Mouse (Mus musculus) heart, adult 18-20 months (tissue): ENCODE data around the gene Coasy. TPM values are rescaled to one million over a fixed set of nuclear protein-coding genes. Genes with fewer than 3 reads are reported as not detected.

Source experiments
- DNase-seq, 2 experiments: peaks; one replicate each; pipeline ENCODE4 v3.0.0; 2021 to 2022; ENCODE audit warnings: mixed read lengths in 1 of 2
- long read RNA-seq, 2 experiments: library from polyadenylated mRNA; stranded (forward); transcript quantifications; one replicate each; pipeline ENCODE4 v2.0.0; 2021
- total RNA-seq, 2 experiments: library from RNA; stranded (reverse); gene quantifications; 2 replicates each; pipeline ENCODE4 v1.2.3; 2021

Gene Coasy
- 10 to 100 TPM; 17.4 to 18.8 TPM for total RNA-seq
- long read RNA-seq, experiment 1, transcript Coasy-201 (10 exons, 2,138 nt): major isoform, 11 of 23 reads
- long read RNA-seq, experiment 1, transcript Coasy-202 (9 exons, 2,386 nt): minor isoform, 7 of 23 reads
- long read RNA-seq, experiment 1, partial matches to known transcripts: 3 of 23 reads
- long read RNA-seq, experiment 1, other reads (novel, unspliced or antisense): 2 of 23 reads
- long read RNA-seq, experiment 2, transcript Coasy-201 (10 exons, 2,138 nt): major isoform, 13 of 21 reads
- long read RNA-seq, experiment 2, partial matches to known transcripts: 4 of 21 reads
- long read RNA-seq, experiment 2, other reads (novel, unspliced or antisense): 2 of 21 reads

DNA sequence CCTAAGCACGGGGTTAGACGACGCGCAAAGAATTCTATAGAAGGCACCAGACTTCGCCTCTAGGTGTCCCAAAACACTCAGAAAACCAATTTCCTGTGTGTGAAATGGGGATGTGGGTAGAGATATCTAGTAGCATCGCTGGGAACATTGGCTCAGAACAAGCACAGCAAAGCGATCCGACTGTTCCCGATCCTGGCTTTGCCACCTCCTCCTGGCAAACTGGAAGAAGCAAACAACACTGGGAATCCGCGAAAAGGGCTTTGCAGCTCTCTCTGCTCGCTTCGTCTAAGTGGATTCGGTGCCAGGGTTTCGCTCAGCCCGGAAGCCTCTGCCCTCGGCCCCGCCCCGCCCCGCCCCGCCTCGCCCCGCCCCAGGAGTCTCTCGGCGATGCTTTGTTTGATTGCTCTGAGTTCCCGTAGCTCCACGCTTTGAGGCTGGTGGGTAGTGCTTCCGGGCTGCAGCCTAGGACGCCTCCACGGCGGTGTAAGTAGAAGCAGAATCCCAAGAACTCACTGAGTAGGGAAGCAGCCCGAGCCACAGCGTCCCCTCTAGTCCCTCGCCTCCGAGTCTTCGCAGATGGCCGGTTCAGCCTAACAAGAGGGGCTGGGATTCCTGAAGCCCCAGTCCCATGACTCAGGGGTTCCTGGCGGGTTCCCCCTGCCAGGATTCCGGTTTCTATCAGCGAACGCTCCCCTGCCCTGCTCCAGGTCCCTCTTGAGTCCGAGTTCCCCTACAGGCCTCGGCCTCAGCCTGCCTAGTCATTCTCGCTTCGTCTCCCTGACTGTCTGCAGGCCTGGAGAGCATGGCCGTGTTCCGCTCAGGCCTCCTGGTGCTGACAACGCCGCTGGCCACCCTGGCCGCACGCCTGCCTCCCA, at the start of gene Coasy:
Coasy (plus strand) TSS at position 358 of the 875 bp plus-strand sequence.
- peak; percentile 92 for DNase-seq

- no peak for DNase-seq
These were observed 48.4 kb upstream of the Coasy start for GRCm38 (mm10) chr11:101033856-101034500.

GRCm38 (mm10) chr11:101034614-101035327, 47.6 kb upstream of the Coasy start:
- DNase-seq: peak in 1 of 2 experiments; percentile 18

DNA sequence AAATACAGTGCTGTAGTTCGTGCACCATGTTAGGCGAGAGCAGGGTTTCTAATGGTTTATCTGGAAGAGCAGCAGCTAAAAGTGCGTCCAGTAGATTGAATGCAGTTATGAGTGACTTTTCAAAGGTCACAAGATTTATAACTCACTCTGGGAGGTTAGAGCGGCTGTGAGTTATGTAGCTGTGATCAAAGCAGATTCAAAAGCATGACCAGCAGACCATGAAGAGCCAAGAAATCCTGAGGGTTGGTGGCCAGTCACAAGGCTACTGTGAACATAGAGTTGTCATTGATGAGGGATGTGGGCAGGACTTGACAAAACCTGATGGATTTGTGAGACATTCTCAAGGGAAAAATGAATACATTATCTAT, 47.1 kb upstream of the Coasy start:
- DNase-seq: no peak

- no peak for DNase-seq
These were observed 44.6 kb upstream of the Coasy start for GRCm38 (mm10) chr11:101037795-101038194.

DNA sequence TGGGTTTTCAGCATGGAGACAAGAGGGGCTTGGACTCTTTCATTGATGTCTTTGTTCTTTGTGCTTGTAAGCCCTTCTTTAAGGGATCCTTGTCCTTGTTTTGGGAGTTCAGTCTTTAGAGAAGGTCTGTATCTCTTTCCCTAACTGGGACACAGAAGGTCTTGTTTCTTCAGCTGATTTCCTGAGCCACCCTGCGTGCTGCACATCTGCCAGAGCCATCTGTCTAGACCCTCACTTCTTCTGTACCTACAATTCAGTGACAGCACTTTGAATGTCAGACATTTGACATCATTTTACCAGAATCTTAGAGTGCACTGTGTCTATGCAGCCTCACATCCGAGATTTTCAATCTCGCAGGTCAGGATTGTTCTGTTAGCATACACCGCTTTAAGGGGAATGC, 36.5 kb upstream of the Coasy start:
- DNase-seq: no peak

DNA sequence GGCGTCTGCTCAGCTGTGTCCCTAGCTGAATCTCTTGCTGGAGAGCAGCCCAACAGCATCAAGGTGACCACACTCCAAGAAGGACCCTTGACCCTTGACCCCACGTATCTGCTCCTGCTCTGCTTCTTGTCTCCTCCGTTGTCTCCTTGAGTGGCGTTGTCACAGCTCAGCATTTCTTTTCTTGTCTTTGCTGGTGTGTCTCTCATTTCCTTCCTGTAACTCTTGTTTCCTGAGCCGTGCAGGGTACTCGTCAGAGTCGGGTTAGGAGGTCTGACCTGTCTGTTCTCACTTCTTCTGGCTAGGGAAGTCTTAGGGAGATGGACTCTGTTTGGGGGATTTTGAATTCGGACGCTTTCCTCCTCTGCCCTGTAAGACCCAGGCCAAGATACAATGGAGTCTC, 35.9 kb upstream of the Coasy start:
- DNase-seq: no peak

GRCm38 (mm10) chr11:101047502-101047901, 34.9 kb upstream of the Coasy start:
- DNase-seq: no peak

- no peak for DNase-seq
These were observed 32.0 kb upstream of the Coasy start for GRCm38 (mm10) chr11:101050359-101050758.

DNA sequence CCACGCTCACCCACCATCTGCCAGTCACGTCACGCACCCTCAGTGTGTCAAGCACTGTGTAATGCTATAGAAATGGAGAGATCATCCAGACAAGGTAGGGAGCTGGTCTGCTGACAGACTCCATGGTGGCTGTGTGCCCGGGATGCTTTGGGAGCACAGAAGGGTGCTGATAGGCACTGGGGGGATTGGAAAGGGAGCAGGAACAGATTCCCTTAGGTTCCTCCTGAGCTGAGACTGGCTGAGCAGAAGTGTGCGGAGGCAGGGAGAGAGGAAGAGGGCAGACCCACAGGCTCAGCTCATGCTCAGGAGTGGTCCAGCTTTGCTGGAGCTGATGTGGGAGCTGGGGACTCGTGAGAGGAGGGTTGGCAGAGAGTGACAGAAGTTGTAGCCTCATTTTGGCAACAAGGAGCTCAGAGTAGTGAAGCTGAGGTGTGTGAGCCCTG, 31.3 kb upstream of the Coasy start:
- no peak for DNase-seq

DNA sequence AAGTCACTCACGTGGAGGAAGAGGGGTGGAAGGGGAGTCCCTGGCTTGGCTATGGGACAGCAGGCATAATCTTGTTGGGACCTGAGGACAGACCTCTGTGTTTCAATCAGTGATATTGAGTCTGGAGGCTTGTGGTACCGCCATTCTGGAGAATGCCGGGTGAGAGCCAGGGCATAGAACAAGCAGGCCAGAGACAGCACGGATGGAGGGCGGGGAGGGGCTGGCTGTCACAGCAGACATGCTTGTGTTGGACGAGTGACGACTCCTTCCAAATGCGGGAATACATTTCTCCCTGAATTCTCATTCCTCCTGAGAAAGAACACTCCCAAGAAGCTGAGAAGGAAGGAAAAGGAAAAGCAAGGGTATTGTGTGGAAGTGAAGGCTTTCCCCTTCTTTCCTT, 30.7 kb upstream of the Coasy start:
- no peak for DNase-seq

DNA sequence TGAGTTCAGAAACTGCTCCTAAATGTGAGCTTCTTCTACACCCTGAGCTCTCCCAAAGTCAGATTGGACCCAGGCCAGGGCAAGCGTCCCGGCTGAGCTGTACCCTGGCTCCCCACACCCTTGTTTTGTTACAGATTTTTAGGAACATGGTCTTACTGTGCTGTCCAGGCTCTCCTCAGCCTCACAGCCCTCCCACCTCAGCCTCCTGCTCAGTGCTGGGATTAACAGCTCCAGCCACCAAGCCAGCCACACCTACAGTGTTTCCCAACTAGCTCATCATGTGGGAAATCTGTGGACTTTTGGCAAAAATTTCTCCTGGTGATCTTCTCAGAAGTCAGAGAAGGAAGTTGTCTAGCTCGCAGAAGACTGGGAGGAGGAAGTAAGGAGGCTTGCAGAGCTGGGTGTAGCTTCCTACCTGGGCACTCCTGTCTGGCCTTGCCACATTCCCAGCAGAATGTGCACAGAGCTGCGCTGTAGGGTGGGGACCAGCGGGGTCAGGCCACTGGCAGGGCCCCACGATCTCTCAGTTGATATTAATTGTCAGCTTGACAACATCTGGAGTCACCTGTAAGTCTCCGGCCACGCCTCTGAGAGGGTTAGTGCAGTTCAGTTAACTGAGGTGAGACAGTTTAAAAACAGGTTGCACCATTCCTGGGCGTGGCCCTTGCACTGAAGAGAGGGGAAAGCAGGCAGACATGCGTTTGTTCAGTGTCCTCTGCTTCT, 29.5 kb upstream of the Coasy start:
- DNase-seq: peak; percentile 81 to 84

DNA sequence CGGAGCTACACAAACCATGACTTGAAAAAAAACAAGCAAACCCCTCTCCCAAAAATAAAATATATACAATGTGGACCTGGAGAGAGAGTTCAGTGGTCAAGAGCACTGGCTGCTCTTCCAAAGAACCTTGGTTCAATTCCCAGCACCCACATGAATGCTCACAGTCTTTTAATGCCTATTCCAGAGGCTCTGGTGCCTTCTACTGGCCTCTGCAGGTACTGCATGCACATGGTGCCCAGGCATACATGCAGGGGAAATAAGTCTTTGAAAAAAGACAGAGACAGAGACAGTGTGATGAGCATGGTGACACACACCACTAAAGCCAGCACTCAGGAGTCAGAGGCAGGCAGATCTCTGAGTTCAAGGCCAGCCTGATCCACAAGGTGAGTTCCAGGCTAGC, 28.4 kb upstream of the Coasy start:
- no peak for DNase-seq

DNA sequence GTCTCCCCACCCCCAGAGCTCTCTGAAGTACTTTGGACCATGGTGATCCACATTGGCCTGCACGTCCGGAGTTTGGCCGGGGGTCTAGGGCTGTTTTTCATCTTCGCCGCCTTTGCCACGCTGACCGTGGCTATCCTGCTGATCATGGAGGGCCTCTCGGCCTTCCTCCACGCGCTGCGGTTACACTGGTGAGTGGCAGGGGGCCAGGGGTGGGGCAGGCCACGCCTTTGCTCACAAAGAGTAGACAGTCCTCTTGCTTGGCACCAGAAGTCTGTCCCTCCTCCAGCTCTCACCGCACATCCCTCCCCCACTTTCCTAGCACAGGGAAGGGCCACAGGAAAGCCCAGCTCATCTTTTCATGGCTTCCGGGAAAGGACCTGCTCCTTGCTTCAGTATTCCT, 26.9 kb upstream of the Coasy start:
- DNase-seq: no peak

GRCm38 (mm10) chr11:101056885-101057284, 25.5 kb upstream of the Coasy start:
- peak; percentile 74 to 84 for DNase-seq

DNA sequence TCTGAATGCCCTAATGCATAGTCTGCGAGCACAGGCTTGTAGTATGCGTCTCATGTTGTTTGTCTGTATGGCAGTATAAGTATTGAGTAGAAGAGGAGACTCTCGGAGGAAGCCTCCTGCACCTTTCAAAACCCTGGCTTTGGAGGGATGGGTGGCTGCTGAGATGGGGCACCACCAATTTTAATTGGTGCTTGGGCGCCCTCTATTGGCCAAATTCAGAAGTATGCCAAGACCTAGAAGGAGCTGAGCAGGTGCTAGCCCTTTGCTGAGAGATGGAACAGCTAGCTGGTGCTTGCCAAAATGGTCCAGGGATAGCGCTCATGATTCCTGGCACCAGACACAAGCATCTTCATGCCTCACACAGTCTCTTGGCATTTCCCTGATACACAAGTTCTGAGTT, 24.5 kb upstream of the Coasy start:
- DNase-seq: peak; percentile 91 to 96

GRCm38 (mm10) chr11:101058726-101059125, 23.6 kb upstream of the Coasy start:
- peak; percentile 68 to 87 for DNase-seq

DNA sequence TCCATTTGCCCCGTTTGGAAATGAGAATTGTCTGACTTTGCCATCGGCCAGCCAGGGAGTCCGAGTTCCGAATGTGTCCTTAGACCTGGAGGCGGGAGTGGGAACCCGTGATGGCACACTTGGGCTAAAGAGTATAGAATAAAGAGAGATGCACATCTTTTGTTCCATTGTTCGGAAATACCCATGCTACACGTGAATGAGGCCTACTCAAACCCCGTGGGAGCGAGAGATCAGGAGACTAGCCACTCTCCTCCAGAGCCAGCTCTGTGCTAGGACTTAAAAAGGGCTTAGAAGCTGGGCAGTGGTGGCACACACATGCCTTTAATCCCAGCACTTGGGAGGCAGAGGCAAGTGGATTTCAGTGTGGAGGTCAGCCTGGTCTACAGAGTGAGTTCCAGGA, 22.9 kb upstream of the Coasy start:
- DNase-seq: no peak

GRCm38 (mm10) chr11:101060126-101060525, 22.2 kb upstream of the Coasy start:
- peak; percentile 89 to 92 for DNase-seq

GRCm38 (mm10) chr11:101061049-101061448, 21.3 kb upstream of the Coasy start:
- no peak for DNase-seq

- peak; percentile 82 to 92 for DNase-seq
These were observed 20.0 kb upstream of the Coasy start for GRCm38 (mm10) chr11:101062165-101062884.
